Mouse (Mus musculus) G1E (cell line): ENCODE data around the gene Cacnb1.

ENCODE experiments used
- CTCF ChIP-seq: IDR thresholded peaks from 2 replicates; pipeline ENCODE4 v1.5.1; 2012; ENCODE audit warnings: low read depth, low read length, inconsistent platforms, mixed read lengths
- GATA1 ChIP-seq: IDR thresholded peaks from 2 replicates; pipeline ENCODE4 v1.6.1; 2012; ENCODE audit warnings: borderline replicate concordance, low read length, inconsistent platforms, mixed read lengths
- GATA2 ChIP-seq: IDR thresholded peaks from 2 replicates; pipeline ENCODE4 v1.6.1; 2012; ENCODE audit warnings: low read depth, low read length, inconsistent platforms, borderline replicate concordance
- POLR2AphosphoS5 ChIP-seq: IDR thresholded peaks from 2 replicates; pipeline ENCODE4 v1.6.1; 2012; ENCODE audit warnings: low read depth, low read length, inconsistent platforms; ENCODE audit not compliant: insufficient replicate concordance
- TAL1 ChIP-seq: conservative IDR thresholded peaks from 2 replicates; pipeline ENCODE4 v1.6.1; 2012; ENCODE audit warnings: low read depth, low read length, inconsistent platforms, mixed read lengths

DNA sequence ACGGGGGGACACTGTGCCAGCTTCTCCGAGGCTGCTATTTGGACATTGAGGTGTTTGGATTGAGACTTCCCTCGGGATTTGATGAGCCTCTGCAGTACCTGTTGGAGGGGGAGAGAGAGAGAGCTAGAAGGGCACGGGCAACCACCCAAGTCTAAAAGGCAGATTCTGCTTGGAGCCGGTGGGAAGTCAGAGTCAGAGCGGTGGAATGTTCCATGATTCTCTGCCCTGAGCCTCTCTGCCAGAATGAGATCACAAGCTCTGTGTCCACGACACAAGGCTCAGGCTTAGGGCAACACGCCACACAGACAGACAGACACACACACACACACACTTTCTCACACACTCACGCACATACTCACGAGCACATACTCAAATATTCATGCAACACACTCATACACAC is 17.1 kb downstream of the Cacnb1 start:
- TF ChIP-seq CTCF (no peak), TAL1 (no peak), GATA1 (no peak), GATA2 (no peak), POLR2AphosphoS5 (no peak)
